Mouse (Mus musculus): ENCODE results near the gene Pard3b. TPM values are rescaled to one million over a fixed set of nuclear protein-coding genes. Genes with fewer than 3 reads are reported as not detected.

Gene Pard3b
- polyA plus RNA-seq, 1 experiment, result 0.12 TPM

DNA sequence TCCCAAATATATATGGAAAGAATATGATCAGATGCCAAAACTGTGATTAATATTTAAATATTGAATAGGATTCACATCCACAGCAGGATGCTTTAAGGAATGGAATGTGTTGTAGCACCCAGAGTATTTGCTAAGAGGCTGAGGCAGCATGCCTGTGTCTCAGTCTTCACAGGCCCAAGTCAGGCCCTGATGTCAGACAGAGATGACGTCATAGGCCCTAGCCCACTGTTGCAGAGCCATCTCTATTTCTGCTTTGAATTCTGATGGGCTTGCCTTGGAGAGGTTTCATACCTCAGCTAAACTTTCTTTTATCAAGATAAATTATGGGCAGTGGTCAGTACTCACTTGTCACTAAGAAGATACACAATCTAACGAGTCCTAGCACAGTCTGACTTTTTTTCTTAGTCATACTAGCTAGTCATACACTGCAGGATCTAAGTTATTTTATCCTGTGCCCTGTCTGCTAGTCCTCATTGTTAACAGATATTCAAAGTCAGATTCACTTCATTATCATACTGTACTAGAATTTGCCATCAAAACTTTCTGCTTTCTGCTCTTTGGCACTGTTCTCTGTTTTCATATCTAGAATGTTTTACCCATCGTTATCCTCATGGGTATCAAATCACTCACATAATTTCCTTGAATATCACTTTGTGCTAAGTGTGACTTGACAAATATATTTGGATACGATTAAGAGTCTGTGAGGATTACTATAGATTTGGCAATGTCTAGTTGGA lies 264.8 kb downstream of the Pard3b start:
- no peak overlapping the region for H3K4me3 ChIP-seq (ENCODE audit: insufficient read depth, low read length)
- H3K4me1 ChIP-seq (ENCODE audit: control insufficient read depth, insufficient read depth, low read length), result no peaks in the 10 kb centered on the region
- no peak for TF ChIP-seq CTCF (IDR thresholded peaks at IDR 0.05; ENCODE audit: low read depth, low read length)
- no peak for TF ChIP-seq POLR2A (IDR thresholded peaks at IDR 0.05; ENCODE audit: borderline replicate concordance, low read depth, low read length)
- no peak overlapping the region for H3K27ac ChIP-seq (ENCODE audit: insufficient read depth, low read depth, low read length)

DNA sequence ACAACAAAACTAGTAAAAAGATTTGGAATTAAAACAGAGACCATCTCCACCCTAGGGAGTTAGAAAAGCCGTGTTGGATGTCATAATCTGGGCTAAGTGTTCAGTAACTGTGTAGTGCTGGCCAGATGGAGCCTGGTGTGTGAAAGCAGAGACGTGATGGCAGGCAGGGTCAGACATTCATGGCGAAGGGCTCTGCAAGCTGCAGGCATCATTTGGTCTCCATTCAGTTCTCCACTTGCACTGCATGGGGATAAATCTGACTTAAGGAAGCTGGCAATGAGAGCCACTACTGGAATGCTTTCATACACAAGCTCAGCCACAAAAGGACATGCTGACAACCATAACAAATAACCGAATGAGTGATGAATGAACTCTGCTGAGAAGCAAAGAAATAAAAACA lies 265.4 kb downstream of the Pard3b start:
- Histone ChIP-seq H3K27ac (ENCODE audit: insufficient read depth, low read depth, low read length) (no peak overlapping the region), H3K4me1 (ENCODE audit: control insufficient read depth, insufficient read depth, low read length) (no peaks in the 10 kb centered on the region), H3K4me3 (ENCODE audit: insufficient read depth, low read length) (no peak overlapping the region)
- TF ChIP-seq POLR2A (IDR thresholded peaks at IDR 0.05; ENCODE audit: borderline replicate concordance, low read depth, low read length) (no peak), CTCF (IDR thresholded peaks at IDR 0.05; ENCODE audit: low read depth, low read length) (no peak)

GRCm38 (mm10) chr1:61912931-61913330 lies 274.3 kb downstream of the Pard3b start:
- TF ChIP-seq CTCF (IDR thresholded peaks at IDR 0.05; ENCODE audit: low read depth, low read length) (no peak), POLR2A (IDR thresholded peaks at IDR 0.05; ENCODE audit: borderline replicate concordance, low read depth, low read length) (no peak)
- no peak overlapping the region for H3K27ac ChIP-seq (ENCODE audit: insufficient read depth, low read depth, low read length)
- no peak overlapping the region for H3K4me3 ChIP-seq (ENCODE audit: insufficient read depth, low read length)
- H3K4me1 ChIP-seq (ENCODE audit: control insufficient read depth, insufficient read depth, low read length), result no peaks in the 10 kb centered on the region

- Histone ChIP-seq H3K27ac (ENCODE audit: insufficient read depth, low read depth, low read length) (no peak overlapping the region), H3K4me1 (ENCODE audit: control insufficient read depth, insufficient read depth, low read length) (no peaks in the 10 kb centered on the region), H3K4me3 (ENCODE audit: insufficient read depth, low read length) (no peak overlapping the region)
- no peak for TF ChIP-seq POLR2A (IDR thresholded peaks at IDR 0.05; ENCODE audit: borderline replicate concordance, low read depth, low read length)
Observed at GRCm38 (mm10) chr1:61924958-61925357, 286.3 kb downstream of the Pard3b start.

DNA sequence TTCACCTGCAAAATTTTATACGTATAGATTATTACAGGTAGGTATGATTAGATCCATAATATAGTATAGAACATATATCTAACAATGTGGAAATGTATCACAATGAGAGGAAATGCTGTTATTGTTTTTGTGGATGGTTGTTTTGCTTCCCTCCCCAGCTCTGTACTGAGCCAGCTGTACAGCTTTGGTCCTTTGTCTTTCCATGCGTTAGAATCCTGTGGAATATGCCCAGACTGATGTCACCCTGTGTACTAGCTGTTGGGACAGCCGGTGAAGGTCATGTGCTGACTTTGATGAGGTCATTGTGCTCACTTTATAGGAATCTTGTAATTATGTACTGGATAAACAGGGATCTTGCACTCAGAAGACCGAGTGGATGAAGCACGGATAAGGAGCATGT lies 286.9 kb downstream of the Pard3b start:
- no peaks in the 10 kb centered on the region for H3K4me1 ChIP-seq (ENCODE audit: control insufficient read depth, insufficient read depth, low read length)
- no peak overlapping the region for H3K4me3 ChIP-seq (ENCODE audit: insufficient read depth, low read length)
- H3K27ac ChIP-seq (ENCODE audit: insufficient read depth, low read depth, low read length), result no peak overlapping the region
- TF ChIP-seq CTCF (IDR thresholded peaks at IDR 0.05; ENCODE audit: low read depth, low read length), result no peak
- no peak for TF ChIP-seq POLR2A (IDR thresholded peaks at IDR 0.05; ENCODE audit: borderline replicate concordance, low read depth, low read length)

GRCm38 (mm10) chr1:61928131-61928761 lies 289.6 kb downstream of the Pard3b start:
- no peak overlapping the region for H3K27ac ChIP-seq (ENCODE audit: insufficient read depth, low read depth, low read length)
- TF ChIP-seq CTCF (IDR thresholded peaks at IDR 0.05; ENCODE audit: low read depth, low read length) (no peak), POLR2A (IDR thresholded peaks at IDR 0.05; ENCODE audit: borderline replicate concordance, low read depth, low read length) (no peak)
- H3K4me3 ChIP-seq (ENCODE audit: insufficient read depth, low read length), result no peak overlapping the region
- no peaks in the 10 kb centered on the region for H3K4me1 ChIP-seq (ENCODE audit: control insufficient read depth, insufficient read depth, low read length)

GRCm38 (mm10) chr1:61933574-61933973 lies 294.9 kb downstream of the Pard3b start:
- Histone ChIP-seq H3K27ac (ENCODE audit: insufficient read depth, low read depth, low read length) (no peak overlapping the region), H3K4me1 (ENCODE audit: control insufficient read depth, insufficient read depth, low read length) (no peaks in the 10 kb centered on the region), H3K4me3 (ENCODE audit: insufficient read depth, low read length) (no peak overlapping the region)
- TF ChIP-seq POLR2A (IDR thresholded peaks at IDR 0.05; ENCODE audit: borderline replicate concordance, low read depth, low read length) (no peak), CTCF (IDR thresholded peaks at IDR 0.05; ENCODE audit: low read depth, low read length) (no peak)

DNA sequence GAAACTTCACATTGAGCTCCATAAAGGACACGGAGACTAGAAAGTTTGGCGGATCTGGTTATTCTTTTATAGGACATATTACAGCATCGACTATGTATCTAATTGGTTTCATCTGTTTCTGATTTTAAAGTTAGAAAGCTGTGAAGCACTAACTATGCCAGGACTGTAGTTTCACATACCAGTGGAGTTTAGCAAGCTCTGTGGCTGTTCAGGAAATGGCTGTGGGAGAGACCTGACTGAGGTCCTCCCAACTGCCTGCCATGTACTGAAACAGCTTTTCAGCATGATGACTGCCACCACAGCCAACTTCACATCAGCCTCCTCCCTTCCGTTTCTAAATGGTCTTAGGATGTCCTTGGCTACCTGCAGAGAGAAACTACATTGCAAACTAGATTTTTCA lies 296.1 kb downstream of the Pard3b start:
- Histone ChIP-seq H3K4me3 (ENCODE audit: insufficient read depth, low read length) (no peak overlapping the region), H3K27ac (ENCODE audit: insufficient read depth, low read depth, low read length) (no peak overlapping the region), H3K4me1 (ENCODE audit: control insufficient read depth, insufficient read depth, low read length) (no peaks in the 10 kb centered on the region)
- TF ChIP-seq POLR2A (IDR thresholded peaks at IDR 0.05; ENCODE audit: borderline replicate concordance, low read depth, low read length) (no peak), CTCF (IDR thresholded peaks at IDR 0.05; ENCODE audit: low read depth, low read length) (no peak)

DNA sequence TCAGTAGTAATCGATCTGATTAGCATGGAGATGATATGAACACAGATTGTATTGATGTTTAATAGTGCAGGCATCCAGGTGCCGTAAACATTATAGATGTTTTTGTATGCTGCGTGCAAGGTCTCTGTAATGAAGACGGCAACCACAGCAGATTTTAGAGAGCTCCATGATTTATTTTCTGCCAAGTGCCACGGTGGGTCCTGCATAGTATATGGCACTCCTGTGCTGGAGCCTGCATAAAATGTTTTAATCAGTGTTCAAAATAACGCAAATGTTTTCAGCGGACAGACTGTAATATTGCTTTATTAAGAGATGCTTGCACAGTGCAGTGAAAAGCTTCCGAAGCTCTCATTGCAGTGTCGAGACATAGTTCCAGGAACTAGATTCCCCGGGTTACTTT lies 301.3 kb downstream of the Pard3b start:
- no peak overlapping the region for H3K27ac ChIP-seq (ENCODE audit: insufficient read depth, low read depth, low read length)
- no peaks in the 10 kb centered on the region for H3K4me1 ChIP-seq (ENCODE audit: control insufficient read depth, insufficient read depth, low read length)
- no peak overlapping the region for H3K4me3 ChIP-seq (ENCODE audit: insufficient read depth, low read length)
- TF ChIP-seq POLR2A (IDR thresholded peaks at IDR 0.05; ENCODE audit: borderline replicate concordance, low read depth, low read length) (no peak), CTCF (IDR thresholded peaks at IDR 0.05; ENCODE audit: low read depth, low read length) (no peak)

- Histone ChIP-seq H3K4me1 (ENCODE audit: control insufficient read depth, insufficient read depth, low read length) (no peaks in the 10 kb centered on the region), H3K4me3 (ENCODE audit: insufficient read depth, low read length) (no peak overlapping the region)
- no peak for TF ChIP-seq POLR2A (IDR thresholded peaks at IDR 0.05; ENCODE audit: borderline replicate concordance, low read depth, low read length)
- no peak for TF ChIP-seq CTCF (IDR thresholded peaks at IDR 0.05; ENCODE audit: low read depth, low read length)
Observed at GRCm38 (mm10) chr1:61961533-61961932, 322.9 kb downstream of the Pard3b start.

More at GRCm38 (mm10) chr1:61961533-61961932, 322.9 kb downstream of the Pard3b start:
- no peak overlapping the region for H3K27ac ChIP-seq (ENCODE audit: insufficient read depth, low read depth, low read length)

Measured in bone marrow macrophage, adult 2 months (primary cell).